Mouse (Mus musculus) midbrain, embryonic 11.5 days (tissue): ENCODE data around the gene Cryba4. TPM values are rescaled to one million over a fixed set of nuclear protein-coding genes. Genes with fewer than 3 reads are reported as not detected.

Experiments
- ATAC-seq: fragments of 200-750 bp; cut with Nextera tagmentation; 2 replicates; pipeline ENCODE4 v1.8.0; 2017; ENCODE audit warnings: moderate TSS enrichment, moderate library complexity; ENCODE audit not compliant: low FRiP score
- DNase-seq: peaks from one replicate; pipeline ENCODE4 v3.0.0; 2015; ENCODE audit warnings: low spot score; ENCODE audit errors: missing footprints
- H3K27ac ChIP-seq: fragments of 300-500 bp; sonication (generic); 2 replicates; pipeline ENCODE4 v1.5.1; 2014; ENCODE audit warnings: low read depth, low read length
- H3K27me3 ChIP-seq: fragments of 300-500 bp; sonication (generic); 2 replicates; pipeline ENCODE4 v1.6.1; 2014; ENCODE audit warnings: mild to moderate bottlenecking, low read length, moderate library complexity, mixed read lengths; ENCODE audit not compliant: control insufficient read depth, insufficient read depth
- H3K36me3 ChIP-seq: fragments of 300-500 bp; sonication (generic); 2 replicates; pipeline ENCODE4 v1.6.1; 2014; ENCODE audit warnings: mild to moderate bottlenecking, low read length, moderate library complexity, mixed read lengths; ENCODE audit not compliant: control insufficient read depth, insufficient read depth
- H3K4me1 ChIP-seq: fragments of 300-500 bp; sonication (generic); 2 replicates; pipeline ENCODE4 v1.6.1; 2014; ENCODE audit warnings: low read length; ENCODE audit not compliant: control insufficient read depth, insufficient read depth
- H3K4me2 ChIP-seq: fragments of 300-500 bp; sonication (generic); 2 replicates; pipeline ENCODE4 v1.6.1; 2014; ENCODE audit warnings: mild to moderate bottlenecking, moderate library complexity
- H3K4me3 ChIP-seq: fragments of 300-500 bp; sonication (generic); 2 replicates; pipeline ENCODE4 v1.5.1; 2014; ENCODE audit warnings: low read depth, low read length
- H3K9ac ChIP-seq: fragments of 300-500 bp; sonication (generic); 2 replicates; pipeline ENCODE4 v1.6.1; 2014; ENCODE audit warnings: low read length
- H3K9me3 ChIP-seq: fragments of 300-500 bp; sonication (generic); 2 replicates; pipeline ENCODE4 v1.6.1; 2016; ENCODE audit warnings: low read length; ENCODE audit not compliant: control insufficient read depth
- WGBS: fragments of 180-500 bp; shearing (Covaris S2); extraction: QIAGEN DNeasy Blood & Tissue Kit; methylation state at CpG from one replicate; pipeline ENCODE4 v1.1.7; 2014; 5-methylcytosine and 5-hydroxymethylcytosine counted together
- polyA plus RNA-seq: library from polyadenylated mRNA; unstranded; fragments of >200 nt; fragmentation: Nextera tagmentation; extraction: Ambion mirVana; gene quantifications from 2 replicates; pipeline ENCODE4 v1.2.1, GENCODE M21; 2014

Gene Cryba4
- polyA plus RNA-seq, 1 experiment from 2014 or later, result 0.52 TPM

DNA sequence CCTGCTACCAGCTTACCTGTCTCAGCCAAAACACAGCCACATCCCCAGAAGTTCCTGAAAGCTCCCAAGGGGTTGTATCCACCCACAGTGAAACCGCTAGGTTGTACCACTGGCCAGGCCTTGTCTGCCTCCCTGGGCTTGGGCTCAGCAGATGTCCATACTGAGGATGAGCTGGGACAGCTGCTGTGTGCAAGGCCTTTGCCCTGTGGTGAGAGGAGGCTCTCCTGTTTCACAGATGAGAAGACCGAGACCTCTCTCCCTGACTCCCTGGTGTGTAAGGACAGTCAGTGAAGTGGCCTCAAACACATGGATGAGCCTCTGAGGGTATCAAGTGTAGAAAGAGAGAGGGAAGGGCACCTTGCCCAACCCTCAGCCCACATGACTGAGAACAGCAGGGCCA is 35.3 kb upstream of the Cryba4 start:
- Histone ChIP-seq H3K27me3 (no peaks in the 10 kb centered on the region), H3K36me3 (no peaks in the 10 kb centered on the region), H3K9me3 (no peaks in the 10 kb centered on the region), H3K4me1 (no peaks in the 10 kb centered on the region), H3K4me3 (no peak overlapping the region), H3K4me2 (no peak overlapping the region), H3K9ac (no peak overlapping the region), H3K27ac (no peak overlapping the region)
- DNase-seq (no peak), ATAC-seq (no peak)
- WGBS, result 89% methylated on average over 2 of the region's 2 CpGs

DNA sequence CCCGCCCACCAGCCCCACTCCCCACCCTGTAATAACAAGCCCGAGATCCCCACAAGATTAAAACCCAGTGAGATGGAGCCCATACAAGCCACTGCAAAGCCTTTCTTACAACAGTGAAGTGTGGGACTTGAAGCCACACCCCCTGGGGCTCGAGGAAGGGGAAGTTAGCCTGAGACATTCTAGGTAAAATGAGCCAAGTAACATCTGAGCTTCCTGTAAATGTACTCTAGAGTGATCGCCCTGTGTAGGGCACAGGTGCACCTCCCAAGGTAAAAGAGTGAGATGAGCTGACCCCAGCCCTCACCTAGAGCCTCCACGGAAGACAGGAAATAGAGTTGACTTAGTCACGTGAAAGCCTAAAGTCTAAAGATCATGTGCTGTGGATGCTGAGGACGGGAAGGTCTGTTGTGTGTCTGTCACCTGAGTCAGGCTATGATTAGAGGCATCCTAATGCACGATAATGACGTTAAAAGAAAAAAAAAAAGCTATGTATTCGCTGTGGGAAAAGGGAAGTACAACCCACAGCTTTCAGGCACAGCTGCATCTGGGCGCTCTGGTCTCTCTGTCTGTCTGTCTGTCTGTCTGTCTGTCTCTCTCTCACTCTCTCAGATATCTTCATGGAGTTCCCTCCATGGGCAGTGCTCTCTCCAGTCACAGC is 34.8 kb upstream of the Cryba4 start:
- H3K4me1 ChIP-seq, result no peaks in the 10 kb centered on the region
- no peak overlapping the region for H3K9ac ChIP-seq
- no peak overlapping the region for H3K4me2 ChIP-seq
- H3K27me3 ChIP-seq, result no peaks in the 10 kb centered on the region
- no peaks in the 10 kb centered on the region for H3K36me3 ChIP-seq
- DNase-seq, result no peak
- H3K9me3 ChIP-seq, result no peaks in the 10 kb centered on the region
- 80% methylated on average over 11 of the region's 11 CpGs for WGBS
- H3K4me3 ChIP-seq, result no peak overlapping the region
- H3K27ac ChIP-seq, result no peak overlapping the region
- ATAC-seq, result no peak

DNA sequence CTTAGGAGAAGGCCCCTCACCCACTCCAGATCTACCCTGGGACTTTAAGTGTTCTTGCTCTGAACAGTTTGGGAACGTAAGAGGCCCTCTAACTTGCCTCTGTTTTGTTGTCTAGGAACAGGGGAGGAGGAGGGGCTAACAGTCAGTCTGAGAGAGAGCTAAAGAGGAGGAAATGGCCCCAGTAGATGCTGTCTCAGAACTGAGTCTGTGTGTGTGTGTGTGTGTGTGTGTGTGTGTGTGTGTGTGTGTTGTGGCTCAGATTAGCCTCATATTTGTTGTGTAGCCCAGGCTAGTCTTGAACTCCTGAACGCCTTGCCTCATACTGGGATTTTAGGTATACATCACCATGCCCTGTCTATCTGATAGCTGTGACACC is 34.3 kb upstream of the Cryba4 start:
- Histone ChIP-seq H3K4me1 (no peaks in the 10 kb centered on the region; the same call in 1 of the 2 replicates), H3K27ac (no peak overlapping the region), H3K36me3 (no peaks in the 10 kb centered on the region), H3K27me3 (no peaks in the 10 kb centered on the region), H3K4me2 (no peak overlapping the region), H3K9ac (no peak overlapping the region), H3K4me3 (no peak overlapping the region), H3K9me3 (no peaks in the 10 kb centered on the region)
- no peak for ATAC-seq
- no peak for DNase-seq
- 83% methylated on average over 2 of the region's 2 CpGs for WGBS

DNA sequence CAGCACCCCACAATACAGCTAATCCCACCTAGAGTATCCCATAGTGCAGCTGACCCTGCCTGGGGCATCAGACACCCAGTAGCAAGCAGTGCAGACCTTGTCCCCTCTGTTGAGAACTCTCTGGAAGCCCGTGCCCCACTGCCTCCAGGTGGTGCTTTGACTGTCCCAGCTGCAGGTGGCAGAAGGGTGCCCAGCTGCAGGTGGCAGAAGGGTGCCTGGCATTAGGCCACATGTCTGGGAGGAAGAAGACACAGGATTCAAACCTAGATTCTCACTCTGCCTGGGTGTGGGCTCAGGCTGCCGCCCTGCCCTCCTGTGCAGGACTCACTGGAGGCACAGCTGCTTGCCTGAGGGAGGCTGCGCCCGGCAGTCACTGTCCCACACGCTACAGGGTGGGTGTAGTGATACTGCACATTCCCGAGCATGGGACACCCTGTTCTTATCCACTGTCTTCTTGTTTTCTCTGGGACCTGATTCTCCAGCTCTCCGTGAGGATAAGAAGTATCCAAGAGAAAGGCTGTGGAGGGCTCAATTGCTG is 33.3 kb upstream of the Cryba4 start:
- Histone ChIP-seq H3K4me3 (no peak overlapping the region), H3K4me2 (no peak overlapping the region), H3K36me3 (no peaks in the 10 kb centered on the region), H3K27me3 (no peaks in the 10 kb centered on the region), H3K4me1 (no peaks in the 10 kb centered on the region; the same call in 1 of the 2 replicates), H3K27ac (no peak overlapping the region), H3K9me3 (no peaks in the 10 kb centered on the region), H3K9ac (no peak overlapping the region)
- WGBS, result 93% methylated on average over 7 of the region's 7 CpGs
- ATAC-seq (no peak), DNase-seq (no peak)

DNA sequence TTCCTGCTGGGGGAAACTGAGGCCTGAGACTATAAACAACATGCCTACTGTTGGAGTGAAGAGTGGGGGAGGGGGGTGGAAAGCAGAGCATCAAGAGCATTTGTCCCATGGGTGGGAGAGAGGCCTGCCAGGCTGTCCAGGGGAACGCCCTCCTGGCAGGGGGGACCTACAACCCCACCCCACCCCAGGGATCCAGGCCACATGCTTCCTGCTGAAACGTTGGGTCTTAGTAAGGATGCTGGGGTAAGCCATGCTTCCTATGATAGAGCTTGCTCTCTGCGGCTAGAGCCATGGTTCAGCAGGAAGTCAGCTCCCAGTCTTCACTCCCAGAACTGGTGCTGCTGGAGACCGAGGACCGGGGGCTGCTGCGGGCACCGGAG is 31.9 kb upstream of the Cryba4 start:
- Histone ChIP-seq H3K27me3 (no peaks in the 10 kb centered on the region), H3K4me2 (no peak overlapping the region), H3K36me3 (no peaks in the 10 kb centered on the region), H3K9ac (no peak overlapping the region), H3K4me1 (no peaks in the 10 kb centered on the region; the same call in 1 of the 2 replicates), H3K27ac (no peak overlapping the region), H3K4me3 (no peak overlapping the region), H3K9me3 (no peaks in the 10 kb centered on the region)
- WGBS, result 88% methylated on average over 7 of the region's 7 CpGs
- DNase-seq, result no peak
- no peak for ATAC-seq

DNA sequence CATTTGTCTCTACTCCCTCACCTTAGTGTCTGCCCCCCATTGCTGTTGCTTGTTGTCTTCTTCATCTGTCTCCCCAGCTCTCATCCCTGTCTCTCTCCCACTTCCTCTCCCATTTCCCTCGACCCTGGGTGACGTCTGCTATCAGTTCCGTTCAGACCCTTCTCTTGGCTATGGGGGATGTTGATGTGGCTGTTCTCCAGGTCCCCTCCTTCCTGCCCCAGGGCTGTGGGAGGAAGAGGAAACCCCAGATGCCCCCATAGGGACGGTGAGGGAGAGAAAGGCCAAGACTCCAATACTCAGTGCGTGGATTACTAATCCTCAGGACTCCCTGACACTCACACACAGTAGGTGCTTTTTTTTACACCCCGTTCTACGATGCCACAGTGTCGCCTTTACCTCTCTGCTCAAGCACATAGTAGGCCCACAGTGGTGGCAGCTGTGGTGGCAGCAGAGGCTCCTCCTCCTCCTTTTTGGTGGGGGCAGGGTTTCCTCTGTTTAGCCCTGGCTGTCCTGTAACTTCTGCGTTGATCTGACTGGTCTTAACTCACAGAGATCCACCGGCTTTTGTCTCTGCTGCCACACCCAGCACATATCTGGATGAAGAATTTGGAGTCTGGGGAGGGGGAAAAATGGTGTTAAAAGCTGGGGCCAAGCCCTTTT is 31.4 kb upstream of the Cryba4 start:
- 80% methylated on average over 10 of the region's 10 CpGs for WGBS
- Histone ChIP-seq H3K4me2 (no peak overlapping the region), H3K9ac (no peak overlapping the region), H3K27ac (no peak overlapping the region), H3K4me3 (no peak overlapping the region), H3K27me3 (no peaks in the 10 kb centered on the region), H3K9me3 (no peaks in the 10 kb centered on the region), H3K4me1 (no peaks in the 10 kb centered on the region; the same call in 1 of the 2 replicates), H3K36me3 (no peaks in the 10 kb centered on the region)
- ATAC-seq, result no peak
- no peak for DNase-seq

DNA sequence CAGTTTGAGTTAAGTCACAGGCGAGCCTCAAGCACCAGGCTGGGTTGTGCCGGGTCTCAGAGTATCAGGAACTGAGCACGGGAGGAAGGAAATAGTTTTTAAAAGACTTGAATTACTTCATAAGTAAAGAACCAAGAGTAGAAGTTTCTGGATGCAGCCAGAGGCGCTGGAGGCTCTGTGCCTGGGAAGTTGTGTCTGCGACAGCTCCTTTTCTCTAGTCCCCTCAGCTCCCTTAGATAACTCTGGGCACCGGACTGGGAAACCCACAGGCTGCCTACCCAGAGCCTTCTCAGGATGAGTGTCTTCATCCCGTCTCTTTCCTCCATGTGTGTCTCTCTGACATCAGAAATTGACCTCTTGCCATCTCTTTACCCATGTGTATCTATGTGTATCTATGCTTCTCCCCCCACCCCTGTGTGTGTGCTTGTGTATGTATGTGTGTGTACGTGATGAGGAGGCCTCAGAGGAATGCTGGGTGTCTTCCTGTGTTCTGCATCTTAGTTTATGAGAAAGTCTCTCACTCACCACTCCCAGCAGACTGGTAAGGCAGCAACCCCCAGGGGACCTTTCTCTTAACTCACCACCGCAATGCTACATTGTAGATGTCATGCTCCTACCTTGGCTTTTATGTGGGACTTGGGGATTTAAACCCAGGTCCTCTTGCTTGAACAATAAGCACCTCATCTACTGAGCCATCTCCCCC is 30.6 kb upstream of the Cryba4 start:
- Histone ChIP-seq H3K9ac (no peak overlapping the region), H3K9me3 (no peaks in the 10 kb centered on the region), H3K4me3 (no peak overlapping the region), H3K4me2 (no peak overlapping the region), H3K27ac (no peak overlapping the region), H3K4me1 (peaks cover 2% of the 10 kb centered on the region), H3K27me3 (no peaks in the 10 kb centered on the region), H3K36me3 (no peaks in the 10 kb centered on the region)
- DNase-seq (no peak), ATAC-seq (no peak)
- 79% methylated on average over 9 of the region's 9 CpGs for WGBS

DNA sequence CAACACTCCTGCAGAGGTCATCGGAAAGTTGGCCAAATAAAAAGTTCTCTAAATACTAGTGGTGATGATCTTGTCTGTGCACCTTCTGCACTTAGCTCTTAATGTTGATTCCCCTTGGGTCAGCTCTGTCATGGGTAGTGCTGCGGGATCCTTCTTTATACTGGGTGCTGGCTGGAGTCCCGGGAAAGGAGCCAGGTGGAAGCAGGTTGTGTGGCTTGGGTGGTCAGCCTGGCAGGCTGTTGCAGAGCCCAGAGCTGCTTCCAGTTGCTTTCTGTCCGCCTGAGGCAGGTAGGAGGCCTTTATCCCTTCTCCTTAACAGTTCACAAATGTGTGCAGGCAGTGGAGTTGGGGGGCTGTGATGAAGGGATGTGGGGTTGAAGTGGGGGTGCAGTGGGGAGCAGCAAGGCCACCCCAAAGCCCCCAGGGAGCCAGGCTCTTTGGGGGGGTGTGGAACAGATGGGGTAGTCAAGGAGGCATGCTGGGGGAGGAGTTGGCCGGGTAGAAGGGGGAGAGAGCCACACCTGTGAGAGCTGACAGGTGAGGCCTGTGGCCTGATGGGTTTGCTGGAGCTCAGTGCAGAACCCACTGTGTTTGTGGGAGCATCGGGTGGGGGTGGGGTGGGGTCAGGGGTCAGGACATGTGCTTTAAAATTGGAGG is 29.9 kb upstream of the Cryba4 start:
- H3K27ac ChIP-seq, result no peak overlapping the region
- ATAC-seq (no peak), DNase-seq (no peak)
- H3K4me2 ChIP-seq, result no peak overlapping the region
- H3K9me3 ChIP-seq, result no peaks in the 10 kb centered on the region
- H3K4me3 ChIP-seq, result no peak overlapping the region
- 73% methylated on average over 6 of the region's 6 CpGs for WGBS
- no peaks in the 10 kb centered on the region for H3K36me3 ChIP-seq
- no peak overlapping the region for H3K9ac ChIP-seq
- H3K4me1 ChIP-seq, result peaks cover 7% of the 10 kb centered on the region
- H3K27me3 ChIP-seq, result no peaks in the 10 kb centered on the region

DNA sequence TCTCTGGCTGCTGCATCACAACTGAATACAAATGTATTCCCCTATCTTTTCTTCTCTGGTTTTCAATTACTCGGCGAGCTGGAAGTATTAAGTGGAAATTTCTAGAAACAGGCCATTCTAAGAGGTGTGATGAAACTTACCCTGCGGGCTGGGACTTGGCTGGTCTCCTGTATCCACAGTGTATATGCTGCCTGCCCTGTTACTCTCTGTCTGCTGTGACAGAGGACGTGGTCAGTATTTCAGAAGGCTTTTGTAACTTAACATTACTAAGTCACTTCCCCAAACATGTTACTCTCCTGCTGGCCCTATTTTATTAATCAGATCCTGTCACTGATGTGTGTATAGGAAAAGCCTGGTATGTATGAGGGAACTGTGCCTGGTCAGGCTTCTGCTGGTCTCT is 29.4 kb upstream of the Cryba4 start:
- no peak for ATAC-seq
- Histone ChIP-seq H3K36me3 (no peaks in the 10 kb centered on the region), H3K27ac (no peak overlapping the region)

More for the DNA sequence above, 29.4 kb upstream of the Cryba4 start:
- no peak for DNase-seq
- Histone ChIP-seq H3K27me3 (no peaks in the 10 kb centered on the region), H3K4me2 (no peak overlapping the region), H3K9me3 (no peaks in the 10 kb centered on the region), H3K9ac (no peak overlapping the region), H3K4me3 (no peak overlapping the region), H3K4me1 (peaks cover 7% of the 10 kb centered on the region)
- 87% methylated on average over 4 of the region's 4 CpGs for WGBS
